Mouse (Mus musculus): ENCODE measurements around the gene Btc.

The Btc gene

GRCm38 (mm10) chr5:91402339-91403211, at the start of gene Btc:
Gene Btc (minus strand): TSS chr5:91402994.
- peak; percentile 72 for DNase-seq (ENCODE audit: low spot score)

GRCm38 (mm10) chr5:91444981-91445517, 42.3 kb upstream of the Btc start:
- no peak for DNase-seq (ENCODE audit: low spot score)

- no peak for DNase-seq (ENCODE audit: low spot score)
Observed at GRCm38 (mm10) chr5:91436563-91436962, 33.8 kb upstream of the Btc start.

- no peak for DNase-seq (ENCODE audit: low spot score)
Observed at GRCm38 (mm10) chr5:91434723-91435658, 32.2 kb upstream of the Btc start.

- no peak for DNase-seq (ENCODE audit: low spot score)
Observed at GRCm38 (mm10) chr5:91428547-91428946, 25.8 kb upstream of the Btc start.

- no peak for DNase-seq (ENCODE audit: low spot score)
Observed at GRCm38 (mm10) chr5:91413814-91414213, 11.0 kb upstream of the Btc start.

- DNase-seq (ENCODE audit: low spot score): no peak
Observed at GRCm38 (mm10) chr5:91404263-91404662, 1.5 kb upstream of the Btc start.

- DNase-seq (ENCODE audit: low spot score): no peak
Observed at GRCm38 (mm10) chr5:91403281-91403680, 487 bp upstream of the Btc start.

GRCm38 (mm10) chr5:91400493-91401096, 2.2 kb downstream of the Btc start:
- no peak for DNase-seq (ENCODE audit: low spot score)

- no peak for DNase-seq (ENCODE audit: low spot score)
Observed at GRCm38 (mm10) chr5:91375467-91375866, 27.3 kb downstream of the Btc start.

GRCm38 (mm10) chr5:91368061-91368565, 34.7 kb downstream of the Btc start:
- DNase-seq (ENCODE audit: low spot score): no peak

- DNase-seq (ENCODE audit: low spot score): no peak
Observed at GRCm38 (mm10) chr5:91366925-91367324, 35.9 kb downstream of the Btc start.

GRCm38 (mm10) chr5:91363274-91363991, 39.4 kb downstream of the Btc start:
- DNase-seq (ENCODE audit: low spot score): no peak

- DNase-seq (ENCODE audit: low spot score): no peak
Observed at GRCm38 (mm10) chr5:91352645-91353044, 50.1 kb downstream of the Btc start.

GRCm38 (mm10) chr5:91345681-91346080, 57.1 kb downstream of the Btc start:
- DNase-seq (ENCODE audit: low spot score): no peak

GRCm38 (mm10) chr5:91345064-91345463, 57.7 kb downstream of the Btc start:
- DNase-seq (ENCODE audit: low spot score): no peak

- DNase-seq (ENCODE audit: low spot score): peak; percentile 67
Observed at GRCm38 (mm10) chr5:91341981-91342760, 60.6 kb downstream of the Btc start.

- no peak for DNase-seq (ENCODE audit: low spot score)
Observed at GRCm38 (mm10) chr5:91334227-91334626, 68.6 kb downstream of the Btc start.

- no peak for DNase-seq (ENCODE audit: low spot score)
Observed at GRCm38 (mm10) chr5:91332079-91332865, 70.5 kb downstream of the Btc start.

GRCm38 (mm10) chr5:91321840-91322239, 81.0 kb downstream of the Btc start:
- no peak for DNase-seq (ENCODE audit: low spot score)
